Mouse (Mus musculus) heart, adult 18-20 months (tissue): ENCODE results near the gene Stk4. TPM values are rescaled to one million over a fixed set of nuclear protein-coding genes. Genes with fewer than 3 reads are reported as not detected.

Source experiments
- DNase-seq, 2 experiments: peaks; one replicate each; pipeline ENCODE4 v3.0.0; 2021 to 2022; ENCODE audit warnings: mixed read lengths in 1 of 2
- total RNA-seq, 2 experiments: library from RNA; stranded (reverse); gene quantifications; 2 replicates each; pipeline ENCODE4 v1.2.3; 2021

Stk4 gene
- total RNA-seq, 2 experiments from 2014 or later: 12.9 to 20.0 TPM

GRCm38 (mm10) chr2:164079488-164079887, 9.4 kb downstream of the Stk4 start:
- no peak for DNase-seq

- no peak for DNase-seq
These were observed 11.5 kb downstream of the Stk4 start for GRCm38 (mm10) chr2:164081577-164081976.

GRCm38 (mm10) chr2:164082175-164082574, 12.1 kb downstream of the Stk4 start:
- no peak for DNase-seq

DNA sequence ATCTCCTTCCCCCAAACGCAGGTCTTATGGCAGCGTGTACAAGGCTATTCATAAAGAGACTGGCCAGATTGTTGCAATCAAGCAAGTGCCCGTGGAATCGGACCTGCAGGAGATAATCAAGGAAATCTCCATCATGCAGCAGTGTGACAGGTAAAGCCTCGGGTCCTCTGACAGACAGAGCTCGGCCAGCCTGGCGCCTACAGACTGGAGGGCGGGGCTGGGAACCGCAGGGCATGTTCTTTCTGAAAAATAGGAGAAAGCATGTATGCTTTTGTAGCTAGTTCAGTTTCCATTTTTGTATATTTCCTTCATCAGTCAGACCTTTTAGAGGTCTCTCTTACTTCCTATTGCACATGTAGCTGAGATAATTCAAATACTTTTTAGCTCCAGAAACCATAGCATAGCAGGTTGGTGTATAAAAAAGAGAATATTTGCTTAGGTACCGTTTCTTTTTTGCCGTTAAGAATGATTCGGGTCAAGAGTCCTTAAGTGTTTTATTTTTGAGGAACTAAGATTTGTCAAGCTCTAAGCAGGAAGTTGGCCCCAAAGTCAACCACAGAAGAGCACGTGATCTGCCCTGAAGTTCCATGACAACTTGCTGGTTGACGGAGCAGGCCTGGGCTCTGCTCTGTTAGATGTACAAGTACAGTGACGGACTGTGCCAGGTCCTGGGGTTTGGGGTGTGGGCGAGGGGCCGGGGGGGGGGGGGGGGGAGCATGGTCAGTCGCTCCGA, 13.7 kb downstream of the Stk4 start:
- DNase-seq: peak in 1 of 2 experiments; percentile 73

DNA sequence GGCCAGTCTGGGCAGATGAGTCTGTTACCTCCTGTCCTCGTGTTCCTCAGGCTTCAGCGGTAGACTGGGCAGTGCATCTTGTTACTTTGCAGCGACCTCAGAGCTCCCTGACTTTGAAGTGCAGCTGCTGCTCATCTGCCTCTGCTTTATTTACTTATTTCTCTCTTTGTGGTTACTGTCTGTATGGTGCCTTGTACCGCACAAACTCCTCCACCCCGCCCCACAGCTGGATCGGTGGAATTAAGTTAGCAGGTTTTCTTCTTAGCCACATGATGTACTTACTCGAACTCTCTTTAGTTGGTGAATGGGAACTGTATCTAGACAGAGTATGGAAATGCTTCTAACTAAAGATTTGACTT, 14.2 kb downstream of the Stk4 start:
- no peak for DNase-seq

DNA sequence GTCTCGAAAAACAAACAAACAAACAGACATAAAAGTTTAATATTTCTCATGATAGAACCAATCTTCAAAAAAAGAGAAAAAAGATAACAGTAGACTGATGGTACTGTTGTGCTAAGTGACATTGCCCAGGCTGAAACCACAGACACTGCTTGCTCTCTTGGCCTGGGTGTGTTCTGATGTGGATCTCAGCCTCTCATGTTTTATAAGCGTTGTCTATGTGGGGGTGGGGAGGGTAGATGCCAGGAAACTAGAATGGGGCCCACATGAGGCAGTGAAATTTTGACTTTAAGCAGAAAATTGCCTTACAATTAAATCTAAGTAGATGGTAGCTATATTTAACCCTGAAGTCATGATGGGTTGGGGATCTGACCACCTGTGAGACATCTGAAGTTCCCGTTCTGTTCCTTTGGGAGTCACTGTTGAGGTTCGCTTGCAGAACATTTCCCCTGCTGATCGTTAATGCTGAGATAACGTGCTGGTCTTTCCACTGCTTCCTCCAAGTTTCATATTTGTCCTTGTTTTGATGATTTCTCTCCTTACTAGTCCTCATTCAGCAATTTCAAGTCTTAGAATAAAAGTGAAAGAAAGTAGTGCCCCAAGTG, 17.4 kb downstream of the Stk4 start:
- no peak for DNase-seq

DNA sequence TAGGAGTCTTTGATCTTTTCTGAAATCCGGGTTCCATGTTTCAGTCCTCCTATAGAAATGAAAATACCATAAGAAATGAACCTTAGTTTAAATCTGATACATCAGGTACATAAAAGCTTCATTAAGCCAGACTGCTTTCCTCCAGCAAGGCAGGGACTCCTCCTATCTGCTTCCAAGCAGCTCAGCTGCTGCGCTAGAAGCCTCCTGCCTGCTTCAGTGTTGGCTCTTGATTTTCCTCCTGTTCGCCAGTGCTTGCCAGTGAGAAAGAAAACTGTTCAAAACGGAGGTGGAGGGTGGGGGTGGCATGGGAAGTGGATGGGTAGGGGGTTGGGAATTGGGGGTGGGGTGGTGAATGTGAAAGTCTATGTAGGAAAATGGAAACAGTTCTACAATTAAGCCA, 19.4 kb downstream of the Stk4 start:
- DNase-seq: no peak

GRCm38 (mm10) chr2:164094152-164094551, 24.0 kb downstream of the Stk4 start:
- DNase-seq: no peak

- no peak for DNase-seq
These were observed 28.6 kb downstream of the Stk4 start for GRCm38 (mm10) chr2:164098603-164099250.

- no peak for DNase-seq
These were observed 31.8 kb downstream of the Stk4 start for GRCm38 (mm10) chr2:164101936-164102335.

- no peak for DNase-seq
These were observed 32.2 kb downstream of the Stk4 start for GRCm38 (mm10) chr2:164102366-164102765.

- DNase-seq: peak; percentile 39 to 85
These were observed 33.4 kb downstream of the Stk4 start for GRCm38 (mm10) chr2:164103501-164103900.

DNA sequence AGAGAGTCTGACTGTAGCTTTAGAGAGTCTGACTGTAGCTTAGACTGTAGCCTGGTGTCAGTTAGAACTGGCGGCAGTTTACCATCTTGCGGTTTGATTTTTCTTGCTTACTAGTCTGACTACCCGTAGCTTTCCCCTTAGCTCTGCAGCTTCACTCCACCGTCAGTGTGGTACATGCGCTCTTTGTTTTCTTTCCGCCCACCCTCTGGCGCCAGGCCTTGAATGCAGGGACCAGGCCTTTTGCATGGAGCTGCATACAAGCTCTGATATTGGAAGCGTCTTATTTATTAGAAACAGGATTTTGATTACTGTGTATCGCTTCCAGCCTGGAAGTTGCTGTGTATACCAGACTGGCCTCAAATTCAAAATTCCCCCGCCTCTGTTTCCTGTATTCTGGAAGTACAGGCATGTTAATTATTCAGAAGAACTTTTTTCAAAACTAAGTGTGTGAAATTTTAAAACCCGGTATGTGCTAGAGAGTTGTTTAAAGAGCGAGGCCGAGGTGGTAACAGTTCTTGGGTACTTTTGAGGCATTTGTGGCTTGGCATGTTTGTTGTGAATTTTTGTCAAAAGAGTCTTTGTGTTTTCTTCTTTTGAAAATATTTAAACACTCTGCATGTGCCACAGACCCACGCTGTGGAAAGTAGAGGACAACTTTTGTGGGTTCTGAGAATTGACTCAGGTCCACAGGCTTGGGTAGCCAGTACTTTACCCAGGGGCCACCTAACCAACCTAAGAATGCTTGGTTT, 36.3 kb downstream of the Stk4 start:
- DNase-seq: no peak

- DNase-seq: no peak
These were observed 37.2 kb downstream of the Stk4 start for GRCm38 (mm10) chr2:164107125-164107874.

- no peak for DNase-seq
These were observed 38.4 kb downstream of the Stk4 start for GRCm38 (mm10) chr2:164108501-164108900.

DNA sequence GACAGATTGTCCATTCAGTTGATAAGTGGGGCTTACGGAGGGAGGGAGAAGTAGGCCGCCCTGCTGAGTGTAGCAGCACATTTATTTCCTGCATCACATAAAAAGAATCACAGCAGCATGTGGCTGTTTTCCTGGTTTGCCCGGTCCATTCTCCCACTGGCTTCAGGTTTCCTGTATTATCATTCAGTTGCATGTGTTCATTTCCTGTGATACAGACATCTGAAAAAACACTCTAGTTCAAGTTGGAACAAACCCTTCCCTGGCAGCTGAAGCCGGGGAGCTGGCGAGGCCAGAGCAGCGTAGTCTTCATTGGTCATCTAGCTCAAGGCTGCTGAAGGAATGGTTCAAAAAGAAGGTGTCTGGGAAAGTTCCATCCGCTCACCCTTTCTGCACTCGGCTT, 41.4 kb downstream of the Stk4 start:
- DNase-seq: peak; percentile 16 to 38

- DNase-seq: peak in 1 of 2 experiments; percentile 22
These were observed 43.9 kb downstream of the Stk4 start for GRCm38 (mm10) chr2:164114051-164114450.

GRCm38 (mm10) chr2:164115531-164115930, 45.4 kb downstream of the Stk4 start:
- DNase-seq: no peak

DNA sequence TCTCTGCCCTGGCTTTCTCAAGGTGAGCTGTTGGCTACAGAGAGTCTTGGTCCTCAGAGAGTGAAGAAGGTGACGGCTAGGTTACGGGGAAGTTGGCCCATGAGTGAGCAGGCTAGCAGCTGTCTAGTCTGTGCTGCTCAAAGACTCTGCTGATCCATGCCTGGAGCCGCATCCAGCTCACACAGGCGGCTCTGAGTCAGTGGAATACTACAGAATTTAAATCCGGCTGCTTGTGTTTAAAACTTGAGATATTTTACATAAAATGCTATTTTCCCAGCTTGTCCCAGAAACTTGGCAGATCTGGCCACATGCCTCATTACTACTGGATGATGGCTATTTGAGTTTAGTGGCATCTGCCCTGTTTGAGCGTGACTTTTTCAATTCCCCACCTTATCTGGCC, 49.4 kb downstream of the Stk4 start:
- DNase-seq: no peak

- no peak for DNase-seq
These were observed 53.1 kb downstream of the Stk4 start for GRCm38 (mm10) chr2:164123169-164123766.

- peak; percentile 30 to 42 for DNase-seq
These were observed 56.4 kb downstream of the Stk4 start for GRCm38 (mm10) chr2:164126533-164126955.

- no peak for DNase-seq
These were observed 57.2 kb downstream of the Stk4 start for GRCm38 (mm10) chr2:164127297-164127696.
